Mouse (Mus musculus) liver, embryonic 16.5 days (tissue): ENCODE measurements around the gene Emb. TPM values are rescaled to one million over a fixed set of nuclear protein-coding genes. Genes with fewer than 3 reads are reported as not detected.

ENCODE experiments used
- ATAC-seq: fragments of 200-750 bp; cut with Nextera tagmentation; 2 replicates; pipeline ENCODE4 v1.8.0; 2017; ENCODE audit warnings: low read depth, mild to moderate bottlenecking, moderate number of reproducible peaks, moderate library complexity
- H3K27ac ChIP-seq: fragments of 300-500 bp; sonication (generic); 2 replicates; pipeline ENCODE4 v1.5.1; 2014; ENCODE audit warnings: mild to moderate bottlenecking, low read length
- H3K27me3 ChIP-seq: fragments of 300-500 bp; sonication (generic); 2 replicates; pipeline ENCODE4 v1.6.1; 2014; ENCODE audit warnings: low read depth, low read length, mixed read lengths; ENCODE audit not compliant: control insufficient read depth, insufficient read depth
- H3K36me3 ChIP-seq: fragments of 300-500 bp; sonication (generic); 2 replicates; pipeline ENCODE4 v1.6.1; 2014; ENCODE audit warnings: mild to moderate bottlenecking; ENCODE audit not compliant: control insufficient read depth, insufficient read depth
- H3K4me1 ChIP-seq: fragments of 300-500 bp; sonication (generic); 2 replicates; pipeline ENCODE4 v1.6.1; 2014; ENCODE audit warnings: low read depth, low read length, mixed read lengths; ENCODE audit not compliant: control insufficient read depth
- H3K4me2 ChIP-seq: fragments of 300-500 bp; sonication (generic); 2 replicates; pipeline ENCODE4 v1.6.1; 2014; ENCODE audit warnings: low read depth, low read length, mixed read lengths
- H3K4me3 ChIP-seq: fragments of 300-500 bp; sonication (generic); 2 replicates; pipeline ENCODE4 v1.5.1; 2014; ENCODE audit warnings: low read depth, mild to moderate bottlenecking, low read length
- H3K9ac ChIP-seq: fragments of 300-500 bp; sonication (generic); 2 replicates; pipeline ENCODE4 v1.6.1; 2014; ENCODE audit warnings: low read depth, low read length
- H3K9me3 ChIP-seq: fragments of 300-500 bp; sonication (generic); replicated peaks from 2 replicates; pipeline ENCODE4 v1.6.1; 2016; ENCODE audit warnings: low read length; ENCODE audit not compliant: control insufficient read depth
- WGBS: fragments of 180-500 bp; shearing (Covaris S2); extraction: QIAGEN DNeasy Blood & Tissue Kit; methylation state at CpG from one replicate; pipeline ENCODE4 v1.1.7; 2014; ENCODE audit not compliant: insufficient replicate concordance; 5-methylcytosine and 5-hydroxymethylcytosine counted together
- polyA plus RNA-seq: library from polyadenylated mRNA; unstranded; fragments of >200 nt; fragmentation: Nextera tagmentation; extraction: Ambion mirVana; gene quantifications from 2 replicates; pipeline ENCODE4 v1.2.1, GENCODE M21; 2015

Gene Emb
- polyA plus RNA-seq, 1 experiment from 2014 or later: 13.9 TPM

GRCm38 (mm10) chr13:117284036-117284435 lies 75.7 kb downstream of the Emb start:
- Histone ChIP-seq H3K9ac (no peak overlapping the region), H3K4me2 (no peak overlapping the region), H3K4me3 (no peak overlapping the region), H3K9me3 (no peaks in the 10 kb centered on the region), H3K27ac (no peak overlapping the region), H3K4me1 (no peaks in the 10 kb centered on the region), H3K27me3 (no peaks in the 10 kb centered on the region), H3K36me3 (no peaks in the 10 kb centered on the region)
- no peak; the same call in 1 of the 2 replicates for ATAC-seq
- WGBS: 24% methylated on average over 4 of the region's 4 CpGs

GRCm38 (mm10) chr13:117286939-117287338 lies 78.6 kb downstream of the Emb start:
- no peaks in the 10 kb centered on the region for H3K27me3 ChIP-seq
- H3K36me3 ChIP-seq: no peaks in the 10 kb centered on the region
- no peak overlapping the region for H3K9ac ChIP-seq
- no peak overlapping the region for H3K27ac ChIP-seq
- no peak overlapping the region for H3K4me3 ChIP-seq
- ATAC-seq: no peak
- H3K4me2 ChIP-seq: no peak overlapping the region
- H3K9me3 ChIP-seq: no peaks in the 10 kb centered on the region
- whole genome bisulfite sequencing: 67% methylated on average over 2 of the region's 2 CpGs
- H3K4me1 ChIP-seq: no peaks in the 10 kb centered on the region

GRCm38 (mm10) chr13:117287400-117287799 lies 79.1 kb downstream of the Emb start:
- Histone ChIP-seq H3K36me3 (no peaks in the 10 kb centered on the region), H3K27me3 (no peaks in the 10 kb centered on the region), H3K9me3 (no peaks in the 10 kb centered on the region), H3K4me3 (no peak overlapping the region), H3K27ac (no peak overlapping the region), H3K9ac (no peak overlapping the region), H3K4me1 (no peaks in the 10 kb centered on the region), H3K4me2 (no peak overlapping the region)
- no peak for ATAC-seq
- 75% methylated on average over 6 of the region's 6 CpGs for WGBS

- Histone ChIP-seq H3K36me3 (no peaks in the 10 kb centered on the region), H3K27ac (no peak overlapping the region), H3K9ac (no peak overlapping the region), H3K4me2 (no peak overlapping the region), H3K9me3 (no peaks in the 10 kb centered on the region), H3K4me3 (no peak overlapping the region), H3K4me1 (no peaks in the 10 kb centered on the region), H3K27me3 (no peaks in the 10 kb centered on the region)
- 25% methylated on average over 17 of the region's 17 CpGs for WGBS
- no peak for ATAC-seq
Observed at GRCm38 (mm10) chr13:117289494-117290270, 81.3 kb downstream of the Emb start.

- Histone ChIP-seq H3K9me3 (no peaks in the 10 kb centered on the region), H3K27ac (no peak overlapping the region), H3K27me3 (no peaks in the 10 kb centered on the region), H3K36me3 (no peaks in the 10 kb centered on the region), H3K4me3 (no peak overlapping the region), H3K4me1 (no peaks in the 10 kb centered on the region), H3K9ac (no peak overlapping the region), H3K4me2 (no peak overlapping the region)
- 21% methylated on average over 24 of the region's 24 CpGs for WGBS
- no peak for ATAC-seq
Observed at GRCm38 (mm10) chr13:117311446-117312225, 103.3 kb downstream of the Emb start.

Other genes starting within 250 kb of the Emb start
- gene Parp8, start 183.0 kb upstream of the Emb start, polyA plus RNA-seq: 2.6 and 3.1 TPM in 2 replicates
- 0.04 and 0.05 TPM in 2 replicates for gene Gm17509, start 12.5 kb downstream of the Emb start, polyA plus RNA-seq